Mouse (Mus musculus): ENCODE data around the gene Stard13.

DNA sequence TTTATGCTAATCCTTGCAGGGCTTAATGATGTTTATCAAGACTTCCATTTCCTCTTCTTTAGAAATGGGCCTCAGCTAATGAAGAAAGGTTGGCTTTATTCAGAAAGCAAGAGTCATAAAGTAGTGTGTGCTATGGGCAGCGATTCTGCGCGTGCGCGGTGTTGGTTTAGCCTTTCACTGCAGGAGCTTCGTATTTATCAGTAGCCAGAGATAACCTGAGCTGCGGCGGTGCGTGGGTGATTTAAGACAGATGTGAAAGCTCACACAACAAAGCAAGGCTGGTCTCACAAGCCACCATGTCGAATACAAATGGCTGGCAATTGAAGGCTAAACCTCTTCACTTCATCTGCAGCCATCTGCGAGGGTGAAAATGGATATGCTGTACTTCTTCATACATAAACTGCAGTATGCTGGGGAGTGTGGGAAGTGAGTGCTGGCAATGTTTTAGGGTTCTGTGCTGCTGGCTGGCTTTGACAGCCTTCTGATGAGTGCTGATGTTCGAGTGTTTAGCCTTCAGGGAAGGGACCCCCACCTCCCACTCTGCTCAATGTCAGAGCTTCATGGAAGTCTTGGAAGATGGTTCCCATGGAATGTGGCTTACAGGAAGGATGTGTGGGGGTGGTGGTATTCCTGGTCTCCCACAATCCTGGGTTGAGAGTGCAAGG is 177.2 kb downstream of the Stard13 start:
- TF ChIP-seq POLR2A (IDR thresholded peaks at IDR 0.05; ENCODE audit: extremely low read depth, insufficient read depth, low read length) = no peak
- TF ChIP-seq CTCF (IDR thresholded peaks at IDR 0.05; ENCODE audit: low read depth, low read length) = no peak
